Mouse (Mus musculus) myocyte (in vitro differentiated cells): ENCODE data around the gene Mbnl1. TPM values are rescaled to one million over a fixed set of nuclear protein-coding genes. Genes with fewer than 3 reads are reported as not detected.

Source experiments
- H3K27me3 ChIP-seq: one replicate; pipeline ENCODE4 v1.6.1; 2011; ENCODE audit not compliant: control insufficient read depth, insufficient read depth, insufficient read length
- H3K36me3 ChIP-seq: one replicate; pipeline ENCODE4 v1.6.1; 2011; ENCODE audit not compliant: control insufficient read depth, insufficient read depth
- H3K4me2 ChIP-seq: one replicate; pipeline ENCODE4 v1.6.1; 2011; ENCODE audit warnings: low read depth, control low read depth
- H3K4me3 ChIP-seq: one replicate; pipeline ENCODE4 v1.5.1; 2011; ENCODE audit warnings: mild to moderate bottlenecking, control low read depth, moderate library complexity
- H3K79me2 ChIP-seq: one replicate; pipeline ENCODE4 v1.6.1; 2011; ENCODE audit not compliant: control insufficient read depth, insufficient read depth
- H3ac ChIP-seq: one replicate; pipeline ENCODE4 v1.6.1; 2011; ENCODE audit not compliant: control insufficient read depth, insufficient read length
- CEBPB ChIP-seq: IDR thresholded peaks from 2 replicates; pipeline ENCODE4 v1.6.1; 2011; ENCODE audit warnings: mild to moderate bottlenecking, moderate library complexity; ENCODE audit not compliant: poor library complexity, insufficient read depth, severe bottlenecking
- E2F4 ChIP-seq: IDR thresholded peaks from one replicate; pipeline ENCODE4 v1.6.1; 2011; ENCODE audit warnings: mild to moderate bottlenecking, control low read depth, moderate library complexity; ENCODE audit not compliant: insufficient read depth
- MAX ChIP-seq: IDR thresholded peaks from one replicate; pipeline ENCODE4 v1.6.1; 2011; ENCODE audit warnings: low read depth, mild to moderate bottlenecking, control low read depth
- MYOD1 ChIP-seq, 3 experiments: IDR thresholded peaks; one replicate each; pipeline ENCODE4 v1.6.1; 2011; ENCODE audit warnings: control low read depth in 2 of 3, low read depth in 2 of 3, mild to moderate bottlenecking in 2 of 3, moderate library complexity in 1 of 3; ENCODE audit not compliant: insufficient read length in 2 of 3, control insufficient read depth in 1 of 3
- MYOG ChIP-seq, 3 experiments: IDR thresholded peaks; one replicate each; pipeline ENCODE4 v1.6.1; 2011; ENCODE audit warnings: control low read depth in 2 of 3, low read depth in 2 of 3, mild to moderate bottlenecking in 2 of 3; ENCODE audit not compliant: insufficient read length in 2 of 3, control insufficient read depth in 1 of 3, insufficient read depth in 1 of 3
- POLR2A ChIP-seq: IDR thresholded peaks from one replicate; pipeline ENCODE4 v1.6.1; 2011; ENCODE audit warnings: low read depth, mild to moderate bottlenecking, control low read depth, moderate library complexity; ENCODE audit not compliant: insufficient read length
- POLR2AphosphoS2 ChIP-seq: IDR thresholded peaks from one replicate; pipeline ENCODE4 v1.6.1; 2011; ENCODE audit warnings: low read depth, control low read depth; ENCODE audit not compliant: insufficient read length
- REST ChIP-seq: IDR thresholded peaks from one replicate; pipeline ENCODE4 v1.6.1; 2011; ENCODE audit warnings: mild to moderate bottlenecking, control low read depth, moderate library complexity; ENCODE audit not compliant: insufficient read depth, insufficient read length
- SRF ChIP-seq: IDR thresholded peaks from one replicate; pipeline ENCODE4 v1.6.1; 2011; ENCODE audit warnings: low read depth; ENCODE audit not compliant: control insufficient read depth, insufficient read length
- TCF12 ChIP-seq: IDR thresholded peaks from one replicate; pipeline ENCODE4 v1.6.1; 2011; ENCODE audit warnings: mild to moderate bottlenecking, control low read depth; ENCODE audit not compliant: poor library complexity, insufficient read depth, severe bottlenecking
- TCF3 ChIP-seq: IDR thresholded peaks from one replicate; pipeline ENCODE4 v1.6.1; 2011; ENCODE audit warnings: low read depth, control low read depth; ENCODE audit not compliant: insufficient read length
- USF1 ChIP-seq: IDR thresholded peaks from one replicate; pipeline ENCODE4 v1.6.1; 2011; ENCODE audit warnings: low read depth, mild to moderate bottlenecking, control low read depth, moderate library complexity
- polyA plus RNA-seq: library from polyadenylated mRNA; unstranded; fragments of >200 nt; fragmentation: generic; extraction: Trizol; gene quantifications from one replicate; pipeline ENCODE4 v1.2.1, GENCODE M21; 2012; ENCODE audit warnings: missing spikeins

Gene Mbnl1
- polyA plus RNA-seq, 1 experiment, result 24.7 TPM

- Histone ChIP-seq H3K4me2 (no peak overlapping the region), H3K27me3 (no peaks in the 10 kb centered on the region), H3K36me3 (no peaks in the 10 kb centered on the region), H3K79me2 (no peaks in the 10 kb centered on the region), H3K4me3 (no peak overlapping the region), H3ac (no peak overlapping the region)
- TF ChIP-seq POLR2AphosphoS2 (no peak), CEBPB (no peak), SRF (no peak), POLR2A (no peak), MYOD1 (IDR thresholded peaks at IDR 0.05; ENCODE audit: control insufficient read depth in 1 of 3, insufficient read length in 2 of 3, low read depth in 2 of 3) (no peak), USF1 (no peak), MAX (no peak), E2F4 (no peak), REST (no peak), TCF12 (no peak), MYOG (IDR thresholded peaks at IDR 0.05; ENCODE audit: control insufficient read depth in 1 of 3, insufficient read depth in 1 of 3, insufficient read length in 2 of 3, low read depth in 2 of 3) (no peak), TCF3 (no peak)
Measured at GRCm38 (mm10) chr3:60473861-60474653, 1.4 kb downstream of the Mbnl1 start.

GRCm38 (mm10) chr3:60474654-60474972, 2.0 kb downstream of the Mbnl1 start:
- TF ChIP-seq POLR2A (no peak), MYOD1 (IDR thresholded peaks at IDR 0.05; ENCODE audit: control insufficient read depth in 1 of 3, insufficient read length in 2 of 3, low read depth in 2 of 3) (no peak), POLR2AphosphoS2 (no peak), REST (no peak), TCF3 (no peak), E2F4 (no peak), MAX (no peak), MYOG (IDR thresholded peaks at IDR 0.05; ENCODE audit: control insufficient read depth in 1 of 3, insufficient read depth in 1 of 3, insufficient read length in 2 of 3, low read depth in 2 of 3) (no peak), USF1 (no peak), TCF12 (no peak), SRF (no peak), CEBPB (no peak)
- Histone ChIP-seq H3K36me3 (no peaks in the 10 kb centered on the region), H3K27me3 (no peaks in the 10 kb centered on the region), H3K4me2 (no peak overlapping the region), H3K79me2 (no peaks in the 10 kb centered on the region), H3ac (no peak overlapping the region), H3K4me3 (no peak overlapping the region)

GRCm38 (mm10) chr3:60475055-60475454, 2.4 kb downstream of the Mbnl1 start:
- no peak overlapping the region for H3K4me2 ChIP-seq
- H3K36me3 ChIP-seq, result no peaks in the 10 kb centered on the region
- H3K4me3 ChIP-seq, result no peak overlapping the region
- no peaks in the 10 kb centered on the region for H3K27me3 ChIP-seq
- no peaks in the 10 kb centered on the region for H3K79me2 ChIP-seq
- TF ChIP-seq TCF3 (no peak), MAX (no peak), REST (no peak), SRF (no peak), CEBPB (no peak)
- H3ac ChIP-seq, result no peak overlapping the region

GRCm38 (mm10) chr3:60476751-60477255, 4.2 kb downstream of the Mbnl1 start:
- no peaks in the 10 kb centered on the region for H3K36me3 ChIP-seq
- TF ChIP-seq E2F4, result no peak
- no peak for TF ChIP-seq SRF
- no peak for TF ChIP-seq MYOG (IDR thresholded peaks at IDR 0.05; ENCODE audit: control insufficient read depth in 1 of 3, insufficient read depth in 1 of 3, insufficient read length in 2 of 3, low read depth in 2 of 3)
- no peak for TF ChIP-seq REST
- no peak for TF ChIP-seq MYOD1 (IDR thresholded peaks at IDR 0.05; ENCODE audit: control insufficient read depth in 1 of 3, insufficient read length in 2 of 3, low read depth in 2 of 3)
- TF ChIP-seq TCF12, result no peak
- TF ChIP-seq POLR2AphosphoS2, result no peak
- no peak for TF ChIP-seq CEBPB
- no peak for TF ChIP-seq USF1
- no peak for TF ChIP-seq TCF3
- no peak for TF ChIP-seq MAX
- no peak for TF ChIP-seq POLR2A
- no peaks in the 10 kb centered on the region for H3K27me3 ChIP-seq
- H3K4me2 ChIP-seq, result no peak overlapping the region
- H3ac ChIP-seq, result no peak overlapping the region
- no peaks in the 10 kb centered on the region for H3K79me2 ChIP-seq
- H3K4me3 ChIP-seq, result no peak overlapping the region

- no peak for TF ChIP-seq TCF3
- TF ChIP-seq MYOG (IDR thresholded peaks at IDR 0.05; ENCODE audit: control insufficient read depth in 1 of 3, insufficient read depth in 1 of 3, insufficient read length in 2 of 3, low read depth in 2 of 3), result no peak
- TF ChIP-seq E2F4, result no peak
- no peak for TF ChIP-seq TCF12
- TF ChIP-seq POLR2A, result no peak
- TF ChIP-seq POLR2AphosphoS2, result no peak
- TF ChIP-seq SRF, result no peak
- TF ChIP-seq CEBPB, result no peak
- TF ChIP-seq MAX, result no peak
- no peak for TF ChIP-seq USF1
- TF ChIP-seq REST, result no peak
- Histone ChIP-seq H3K36me3 (no peaks in the 10 kb centered on the region), H3ac (no peak overlapping the region), H3K4me2 (no peak overlapping the region), H3K27me3 (no peaks in the 10 kb centered on the region), H3K4me3 (no peak overlapping the region), H3K79me2 (no peaks in the 10 kb centered on the region)
Measured at GRCm38 (mm10) chr3:60478433-60478832, 5.8 kb downstream of the Mbnl1 start.
